Mouse (Mus musculus) regulatory T cell (primary cell): Measurements from ENCODE around the gene Trappc3.

Experiments
- in situ Hi-C: fragments of 300-600 bp; cut with MboI, MseI; formaldehyde crosslinking; loops from one replicate; pipeline ENCODE4 v1.15.1; 2025; ENCODE audit warnings: high pct_unique_total_duplicates

The Trappc3 gene

GRCm38 (mm10) chr4:126250659-126251058 lies 11.5 kb upstream of the Trappc3 start:
- in situ Hi-C loops: loop anchor here (5.0 kb wide), 1 partner anchor 48 kb away; the partner anchor contains the start of gene Thrap3

GRCm38 (mm10) chr4:126251655-126252254 lies 10.4 kb upstream of the Trappc3 start:
- in situ Hi-C loops: loop anchor here (5.0 kb wide), 1 partner anchor 49 kb away; the partner anchor contains the start of gene Thrap3

DNA sequence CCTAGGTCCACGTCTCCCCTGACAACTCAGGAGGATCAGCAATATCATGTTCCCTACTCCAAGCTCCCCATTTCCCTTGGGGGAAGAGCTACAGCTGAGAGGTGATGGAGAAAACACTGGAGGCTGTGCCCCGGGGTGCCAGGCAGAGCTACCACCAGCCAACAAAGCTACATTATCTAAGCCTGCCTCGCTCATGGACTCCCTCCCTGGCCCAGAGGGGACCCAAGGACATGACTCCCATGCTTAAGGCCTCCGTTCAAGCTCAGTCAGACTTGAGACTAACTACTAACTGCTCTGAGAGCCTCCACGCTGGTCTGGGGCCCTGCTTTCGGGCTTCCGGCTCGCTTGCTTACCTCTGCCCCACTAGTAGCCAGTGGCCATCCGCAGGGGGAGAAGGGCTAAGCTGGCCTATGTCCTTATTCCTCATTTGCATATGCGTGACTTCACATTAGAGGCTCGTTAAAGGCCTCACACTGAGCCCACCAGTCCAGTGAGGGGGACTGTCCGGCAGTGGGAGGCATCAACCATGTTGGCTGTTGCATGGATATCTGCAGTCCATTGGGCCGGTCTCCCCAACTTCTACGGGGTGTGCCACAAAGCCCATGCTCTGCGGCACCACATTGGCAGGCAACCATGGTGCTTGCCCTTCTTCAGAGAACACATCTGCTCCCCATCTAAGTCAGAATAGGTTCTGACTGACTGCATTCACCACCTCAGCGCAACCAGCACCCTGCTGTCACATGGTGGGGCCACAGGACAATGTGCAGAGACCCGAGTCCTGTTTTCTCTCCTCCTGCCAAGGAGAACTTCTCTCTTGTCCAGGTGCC lies 9.5 kb upstream of the Trappc3 start:
- in situ Hi-C loops: loop anchor here (5.0 kb wide), 1 partner anchor 50 kb away; the partner anchor contains the start of gene Thrap3

- in situ Hi-C loops: loop anchor here (5.0 kb wide), 1 partner anchor 51 kb away; the partner anchor contains the start of gene Thrap3
Measured at GRCm38 (mm10) chr4:126253637-126254272, 8.4 kb upstream of the Trappc3 start.

GRCm38 (mm10) chr4:126254315-126255112 lies 7.6 kb upstream of the Trappc3 start:
- in situ Hi-C loops: loop anchor here (5.0 kb wide), 1 partner anchor 52 kb away; the partner anchor contains the start of gene Thrap3

- in situ Hi-C loops: no loop called here
Measured at GRCm38 (mm10) chr4:126255113-126256001, 6.8 kb upstream of the Trappc3 start.

DNA sequence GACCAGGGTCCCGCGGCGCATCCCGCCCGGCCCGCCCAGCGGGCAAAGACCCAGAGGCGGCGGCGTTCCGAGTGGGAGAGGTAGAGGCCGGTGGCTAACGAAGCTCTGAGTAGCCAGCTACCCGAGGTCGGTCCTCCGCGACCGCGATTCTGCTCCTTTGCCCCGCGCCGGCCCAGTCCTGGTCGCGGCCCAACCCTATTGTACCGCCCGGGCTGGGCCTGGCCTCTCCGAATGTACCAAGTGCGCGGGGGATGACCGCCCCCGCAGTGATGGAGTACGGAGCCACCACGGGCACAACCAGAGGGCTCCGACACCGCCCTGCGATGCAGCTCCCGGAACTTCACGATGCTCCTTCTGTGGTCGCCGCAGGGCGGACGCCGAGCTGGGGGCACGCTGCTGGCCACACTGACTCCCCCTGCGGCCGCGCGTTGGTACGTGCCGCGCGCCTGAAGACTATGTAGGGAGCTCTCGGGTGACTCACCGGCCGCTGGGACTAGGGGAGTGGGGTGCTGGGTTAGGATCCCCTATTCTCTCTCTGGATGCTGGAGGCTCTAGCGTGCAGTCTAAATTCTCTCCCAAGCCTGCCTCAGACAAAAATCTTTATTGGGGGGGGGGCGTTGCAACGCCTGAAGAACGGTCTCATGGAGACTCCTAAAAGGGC lies 5.9 kb upstream of the Trappc3 start, which contains the start of gene Map7d1:
Map7d1 (minus strand) TSS at position 213 of the 661 bp plus-strand sequence.
- in situ Hi-C loops: no loop called here

DNA sequence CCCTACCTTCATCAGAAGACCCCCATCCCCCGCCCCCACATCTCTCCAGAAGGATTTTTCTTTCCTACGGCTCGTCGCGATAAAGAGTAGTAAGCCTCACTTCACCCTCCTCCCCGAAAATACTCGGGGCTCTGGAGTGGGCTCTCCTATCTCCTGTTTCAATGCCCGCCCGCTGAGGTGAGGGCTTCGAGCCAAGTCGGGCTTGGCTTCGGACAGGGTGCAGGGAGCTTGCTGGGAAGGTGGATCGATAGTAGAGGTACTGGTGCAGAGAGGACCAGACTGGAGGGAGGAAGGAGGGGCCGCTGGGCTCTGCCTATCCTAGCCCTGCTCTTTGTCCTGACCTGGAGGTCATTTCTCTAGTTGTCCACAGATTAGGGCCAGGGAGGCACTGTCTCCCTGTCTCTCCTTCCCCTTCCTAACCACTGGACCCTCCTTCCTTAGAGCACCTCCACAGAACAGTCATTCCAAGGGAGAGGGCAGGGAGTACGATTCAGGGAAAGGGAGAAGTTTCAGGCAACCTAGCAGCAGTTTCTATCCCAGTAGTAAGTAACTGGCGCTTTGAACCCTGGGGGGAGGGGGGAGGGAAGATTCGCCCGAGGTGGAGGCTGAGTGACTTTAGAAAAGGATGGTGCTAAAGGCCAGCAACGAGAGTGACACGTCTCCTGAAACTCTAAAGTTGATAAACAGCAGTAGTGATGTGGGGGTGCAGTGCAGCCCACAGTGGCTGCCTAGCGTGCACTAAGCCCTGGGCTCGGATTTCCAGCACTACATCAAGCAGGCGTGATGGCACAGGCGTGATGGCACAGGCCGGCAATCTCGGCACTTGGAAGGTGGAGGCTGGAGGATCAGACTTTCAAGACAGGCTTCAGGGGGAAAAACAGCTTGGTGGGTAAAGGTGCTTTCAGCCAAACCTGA lies 4.9 kb upstream of the Trappc3 start:
- in situ Hi-C loops: no loop called here

- in situ Hi-C loops: no loop called here
Measured at GRCm38 (mm10) chr4:126259063-126259462, 3.1 kb upstream of the Trappc3 start.

GRCm38 (mm10) chr4:126259523-126260160 lies 2.5 kb upstream of the Trappc3 start:
- in situ Hi-C loops: loop anchor here (5.0 kb wide), 1 partner anchor 32 kb away; no protein-coding TSS in a partner anchor

GRCm38 (mm10) chr4:126260520-126261201 lies 1.5 kb upstream of the Trappc3 start:
- in situ Hi-C loops: loop anchor here (5.0 kb wide), 1 partner anchor 33 kb away; no protein-coding TSS in a partner anchor

DNA sequence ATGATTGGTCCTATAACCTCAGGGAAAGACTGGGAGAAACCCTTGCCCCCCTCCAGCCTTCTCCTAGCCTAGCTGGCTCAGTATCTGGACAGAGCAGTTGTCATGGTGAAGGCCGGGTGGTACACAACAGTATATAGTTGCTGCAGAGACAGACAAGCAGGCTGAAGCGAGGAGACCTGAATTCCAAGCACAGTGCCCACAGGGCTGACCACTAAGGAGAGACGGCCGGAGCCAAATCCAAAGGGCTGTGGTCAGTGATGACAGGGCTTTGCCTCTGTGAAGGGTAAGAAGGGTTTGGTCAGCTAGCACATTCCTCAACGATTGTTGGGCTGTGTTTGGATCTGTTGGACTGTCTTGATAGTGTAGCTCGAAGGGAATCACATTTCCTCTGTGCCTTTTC lies 859 bp upstream of the Trappc3 start:
- in situ Hi-C loops: loop anchor here (5.0 kb wide), 1 partner anchor 34 kb away; no protein-coding TSS in a partner anchor

GRCm38 (mm10) chr4:126261675-126262074 lies 450 bp upstream of the Trappc3 start:
- in situ Hi-C loops: loop anchor here (5.0 kb wide), 1 partner anchor 34 kb away; no protein-coding TSS in a partner anchor

- in situ Hi-C loops: no loop called here
Measured at GRCm38 (mm10) chr4:126269292-126269691, 7.2 kb downstream of the Trappc3 start.

- in situ Hi-C loops: no loop called here
Measured at GRCm38 (mm10) chr4:126273753-126274152, 11.6 kb downstream of the Trappc3 start.

DNA sequence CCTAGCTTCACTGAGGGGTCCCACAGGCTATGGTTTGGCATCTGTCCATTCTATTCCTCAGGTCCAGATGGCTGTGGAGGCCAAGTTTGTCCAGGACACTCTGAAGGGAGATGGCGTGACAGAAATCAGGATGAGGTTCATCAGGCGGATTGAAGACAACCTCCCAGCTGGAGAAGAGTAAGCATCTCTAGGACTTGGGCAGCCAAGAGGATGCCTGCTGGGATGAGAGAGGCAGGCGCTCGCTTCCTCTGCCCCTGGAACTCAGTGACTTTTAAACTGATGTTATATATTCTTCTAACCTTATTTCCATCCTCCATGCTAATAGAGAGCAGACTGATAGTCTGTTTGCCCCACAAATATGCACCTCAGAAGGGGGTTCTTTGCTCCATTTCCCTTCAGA lies 13.0 kb downstream of the Trappc3 start:
- in situ Hi-C loops: no loop called here

DNA sequence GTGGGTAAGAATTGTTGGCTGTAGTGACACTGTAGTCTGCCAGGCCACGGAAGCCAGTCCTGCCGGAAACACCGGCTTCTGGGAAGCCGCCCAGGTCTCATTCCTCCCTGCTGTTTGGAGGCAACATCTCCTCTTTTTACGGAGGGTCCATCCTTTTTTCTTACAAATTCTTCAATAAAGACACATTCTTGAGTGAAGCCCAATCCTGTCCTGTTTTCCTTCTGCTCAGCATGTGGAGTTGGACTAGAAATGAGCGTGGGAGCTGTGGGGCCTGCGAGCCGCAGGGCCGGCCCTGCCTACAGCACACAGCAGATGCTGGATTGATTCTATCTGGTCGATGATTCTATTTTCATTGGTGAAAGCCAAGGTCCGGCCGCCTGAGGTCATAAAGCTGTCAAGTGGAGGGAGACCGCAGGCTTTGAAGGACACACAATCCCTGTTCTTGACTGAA lies 13.6 kb downstream of the Trappc3 start:
- in situ Hi-C loops: no loop called here
